Mouse (Mus musculus) splenic B cell, adult 2 months (primary cell): ENCODE measurements around the gene Calm4.

ENCODE experiments used
- DNase-seq: peaks from one replicate; pipeline ENCODE4 v3.0.0-alpha.2; 2011; ENCODE audit warnings: low read depth, low spot score
- H3K27me3 ChIP-seq: 2 replicates; pipeline ENCODE4 v1.6.1; 2012; ENCODE audit warnings: mild to moderate bottlenecking, low read length, moderate library complexity, mixed read lengths; ENCODE audit not compliant: control insufficient read depth, poor library complexity, insufficient read depth, severe bottlenecking
- H3K36me3 ChIP-seq: 2 replicates; pipeline ENCODE4 v1.6.1; 2012; ENCODE audit warnings: mild to moderate bottlenecking, low read length, moderate library complexity, mixed read lengths; ENCODE audit not compliant: control insufficient read depth, poor library complexity, insufficient read depth, severe bottlenecking

Gene Calm4

GRCm38 (mm10) chr13:3872832-3873231 is 35.3 kb downstream of the Calm4 start:
- H3K36me3 ChIP-seq, result no peaks in the 10 kb centered on the region
- no peaks in the 10 kb centered on the region for H3K27me3 ChIP-seq
- DNase-seq, result no peak

- H3K27me3 ChIP-seq, result no peaks in the 10 kb centered on the region
- DNase-seq, result no peak
Observed at GRCm38 (mm10) chr13:3876448-3876847, 38.9 kb downstream of the Calm4 start.

GRCm38 (mm10) chr13:3877185-3877584 is 39.6 kb downstream of the Calm4 start:
- Histone ChIP-seq H3K27me3 (no peaks in the 10 kb centered on the region), H3K36me3 (0 out of 2 replicates have a peak, but pooled peaks cover 2% of the 10 kb centered on the region)
- DNase-seq, result no peak

More at GRCm38 (mm10) chr13:3876448-3876847, 38.9 kb downstream of the Calm4 start:
- 0 out of 2 replicates have a peak, but pooled peaks cover under 1% of the 10 kb centered on the region for H3K36me3 ChIP-seq

DNA sequence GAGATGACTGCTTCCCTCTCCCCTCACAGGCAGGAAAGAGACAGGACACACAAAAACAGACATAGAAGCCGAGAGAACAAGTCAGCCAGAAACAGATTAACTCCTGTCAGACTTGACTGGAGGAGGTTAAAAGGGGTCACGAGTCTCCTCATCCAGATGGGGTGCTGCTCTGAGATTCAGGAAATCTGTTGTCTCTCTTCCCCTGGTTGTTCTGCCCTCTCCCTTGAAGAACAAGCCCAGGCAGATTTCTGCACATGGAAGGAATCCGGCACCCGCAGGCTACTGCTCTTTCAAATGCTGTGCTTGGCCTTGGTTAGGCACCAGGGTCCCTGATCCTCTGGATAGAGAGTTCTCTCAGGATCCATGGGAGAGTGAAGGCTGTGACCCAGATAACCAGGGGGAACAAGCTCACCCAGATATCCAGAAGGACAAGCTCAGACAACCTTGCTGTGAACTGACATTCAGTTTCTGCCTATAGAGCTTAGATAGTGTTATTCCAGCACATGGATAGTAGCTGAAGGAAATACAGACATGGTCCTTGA is 40.2 kb downstream of the Calm4 start:
- 0 out of 2 replicates have a peak, but pooled peaks cover 2% of the 10 kb centered on the region for H3K36me3 ChIP-seq
- H3K27me3 ChIP-seq, result no peaks in the 10 kb centered on the region
- no peak for DNase-seq

- H3K27me3 ChIP-seq, result no peaks in the 10 kb centered on the region
- peaks cover 10% of the 10 kb centered on the region for H3K36me3 ChIP-seq
- DNase-seq, result no peak
Observed at GRCm38 (mm10) chr13:3886663-3887062, 49.1 kb downstream of the Calm4 start.
